Mouse (Mus musculus) bone marrow macrophage, adult 2 months (primary cell): ENCODE results near the gene Nipal1. TPM values are rescaled to one million over a fixed set of nuclear protein-coding genes. Genes with fewer than 3 reads are reported as not detected.
A peak's percentile ranks its signal among the peaks of the same experiment; 100 is the strongest.

Experiments used
- H3K27ac ChIP-seq: 2 replicates; pipeline ENCODE4 v1.5.1; 2012; ENCODE audit warnings: low read depth, low read length; ENCODE audit not compliant: insufficient read depth
- H3K4me1 ChIP-seq: 2 replicates; pipeline ENCODE4 v1.6.1; 2012; ENCODE audit warnings: low read length; ENCODE audit not compliant: control insufficient read depth, insufficient read depth
- H3K4me3 ChIP-seq: 2 replicates; pipeline ENCODE4 v1.5.1; 2012; ENCODE audit warnings: mild to moderate bottlenecking, low read length, moderate library complexity; ENCODE audit not compliant: insufficient read depth
- CTCF ChIP-seq: IDR thresholded peaks from 2 replicates; pipeline ENCODE4 v1.5.1; 2012; ENCODE audit warnings: low read depth, mild to moderate bottlenecking, low read length, moderate library complexity
- POLR2A ChIP-seq: IDR thresholded peaks from 2 replicates; pipeline ENCODE4 v1.6.1; 2012; ENCODE audit warnings: mild to moderate bottlenecking, low read depth, low read length, borderline replicate concordance
- polyA plus RNA-seq: library from polyadenylated mRNA; stranded (reverse); fragments of >200 nt; gene quantifications from 2 replicates; pipeline ENCODE4 v1.2.4, GENCODE M21; 2012; ENCODE audit not compliant: missing spikeins, insufficient read depth, insufficient read length

Nipal1 gene
- polyA plus RNA-seq, 1 experiment = not detected

DNA sequence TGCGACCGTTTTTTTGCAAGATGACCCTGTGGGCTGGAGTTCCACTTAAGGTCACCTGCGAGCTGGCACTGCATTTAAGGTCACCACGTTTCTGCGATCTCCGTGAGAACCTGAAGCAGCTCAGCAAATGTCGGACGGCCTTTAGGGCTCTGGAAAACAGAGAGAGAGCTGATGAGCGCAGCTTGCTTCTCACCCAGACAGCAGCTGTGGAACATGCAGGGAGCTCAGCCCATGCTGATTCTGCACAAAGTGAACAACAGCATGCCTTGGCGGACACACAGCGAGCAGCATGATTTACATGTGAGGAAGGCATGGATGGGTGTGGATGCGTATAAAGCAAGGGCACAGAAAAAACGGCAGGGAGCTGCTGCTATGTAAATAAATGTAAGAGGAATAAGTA is 48.9 kb downstream of the Nipal1 start:
- Histone ChIP-seq H3K27ac (no peak overlapping the region), H3K4me1 (no peaks in the 10 kb centered on the region), H3K4me3 (no peak overlapping the region)
- TF ChIP-seq CTCF (no peak), POLR2A (no peak)

GRCm38 (mm10) chr5:72698343-72698742 is 50.7 kb downstream of the Nipal1 start:
- Histone ChIP-seq H3K4me3 (no peak overlapping the region), H3K4me1 (no peaks in the 10 kb centered on the region), H3K27ac (no peak overlapping the region)
- TF ChIP-seq POLR2A (no peak), CTCF (no peak)

DNA sequence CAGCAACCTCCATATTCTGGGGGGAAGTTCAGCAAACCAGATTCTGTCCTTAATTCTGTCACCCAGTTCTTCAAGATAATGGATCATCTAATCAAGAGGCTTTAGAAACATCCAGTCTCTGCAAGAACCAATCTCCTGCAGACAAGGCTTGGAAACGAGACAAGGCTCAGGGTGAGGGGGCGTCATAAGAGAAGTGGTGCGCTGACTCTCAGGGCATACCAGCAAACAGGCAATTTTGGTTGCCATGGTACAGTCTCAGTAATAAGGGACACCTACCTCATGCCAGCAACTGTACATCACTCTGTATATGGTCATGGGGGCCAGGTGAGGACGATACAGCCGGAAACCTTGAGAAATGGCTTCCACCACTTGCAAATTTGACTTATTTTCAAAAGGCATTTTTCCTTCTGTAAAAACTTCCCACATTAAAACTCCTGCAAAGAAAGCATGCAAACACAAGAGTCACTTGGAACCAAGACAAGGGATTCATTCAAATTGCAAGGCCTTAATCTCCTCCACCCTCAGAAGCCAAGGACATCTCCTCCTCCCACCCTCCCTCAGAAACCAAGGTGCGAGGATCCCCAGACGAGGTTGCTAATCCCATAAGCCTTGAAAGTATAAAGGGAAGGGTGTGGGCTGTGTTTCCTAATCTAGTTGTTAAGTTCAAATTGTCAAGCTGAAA is 51.4 kb downstream of the Nipal1 start:
- Histone ChIP-seq H3K27ac (no peak overlapping the region), H3K4me1 (no peaks in the 10 kb centered on the region), H3K4me3 (no peak overlapping the region)
- TF ChIP-seq CTCF (no peak), POLR2A (no peak)

- Histone ChIP-seq H3K4me3 (no peak overlapping the region), H3K4me1 (no peaks in the 10 kb centered on the region)
Observed at GRCm38 (mm10) chr5:72699500-72699818, 51.9 kb downstream of the Nipal1 start.

GRCm38 (mm10) chr5:72702202-72702601 is 54.6 kb downstream of the Nipal1 start:
- TF ChIP-seq CTCF (no peak), POLR2A (no peak)

More at GRCm38 (mm10) chr5:72699500-72699818, 51.9 kb downstream of the Nipal1 start:
- H3K27ac ChIP-seq = no peak overlapping the region
- TF ChIP-seq CTCF (no peak), POLR2A (no peak)

GRCm38 (mm10) chr5:72706095-72706494 is 58.5 kb downstream of the Nipal1 start:
- no peaks in the 10 kb centered on the region for H3K4me1 ChIP-seq
- H3K27ac ChIP-seq = no peak overlapping the region
- no peak overlapping the region for H3K4me3 ChIP-seq
- TF ChIP-seq POLR2A = no peak
- no peak for TF ChIP-seq CTCF

More at GRCm38 (mm10) chr5:72702202-72702601, 54.6 kb downstream of the Nipal1 start:
- Histone ChIP-seq H3K4me1 (no peaks in the 10 kb centered on the region), H3K4me3 (no peak overlapping the region), H3K27ac (no peak overlapping the region)

- Histone ChIP-seq H3K4me1 (no peaks in the 10 kb centered on the region), H3K27ac (no peak overlapping the region), H3K4me3 (no peak overlapping the region)
- no peak for TF ChIP-seq POLR2A
Observed at GRCm38 (mm10) chr5:72706722-72707121, 59.1 kb downstream of the Nipal1 start.

GRCm38 (mm10) chr5:72709451-72709850 is 61.9 kb downstream of the Nipal1 start:
- Histone ChIP-seq H3K4me3 (no peak overlapping the region), H3K27ac (no peak overlapping the region), H3K4me1 (no peaks in the 10 kb centered on the region)
- TF ChIP-seq CTCF (no peak), POLR2A (no peak)

GRCm38 (mm10) chr5:72709976-72710375 is 62.4 kb downstream of the Nipal1 start:
- H3K4me1 ChIP-seq = no peaks in the 10 kb centered on the region
- TF ChIP-seq CTCF = no peak
- TF ChIP-seq POLR2A = no peak
- no peak overlapping the region for H3K27ac ChIP-seq
- no peak overlapping the region for H3K4me3 ChIP-seq

DNA sequence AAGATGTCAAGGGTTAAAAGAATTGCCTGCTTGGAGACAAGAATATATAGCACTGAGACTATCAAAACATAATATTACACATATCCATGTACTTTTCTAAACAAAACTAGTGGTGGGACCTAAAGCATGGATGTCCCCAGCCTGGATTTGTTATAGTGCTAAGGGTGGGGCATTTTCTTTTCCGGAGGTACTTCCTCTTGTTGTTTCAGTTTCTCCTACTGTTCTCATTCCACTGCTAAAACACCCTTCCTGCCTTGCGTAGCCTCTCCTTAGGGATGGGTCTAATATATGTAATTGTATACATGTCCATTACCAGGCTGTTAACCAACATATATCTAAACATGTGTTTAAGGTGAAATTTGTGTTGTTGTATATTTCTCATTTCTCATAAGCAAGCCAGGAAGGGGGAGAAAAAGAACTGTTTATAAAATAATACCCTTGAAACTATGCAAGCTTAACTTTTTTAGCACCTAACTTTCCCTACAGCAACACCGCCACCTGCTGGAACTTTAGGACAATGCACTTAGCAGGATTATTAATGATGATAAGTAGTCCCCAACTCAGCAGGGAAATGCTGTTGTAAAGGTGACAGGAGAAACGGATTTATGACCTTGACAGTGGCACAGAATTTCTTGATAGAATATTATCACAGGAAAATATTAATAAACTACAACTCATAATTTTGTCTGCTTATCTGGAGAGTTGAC is 63.1 kb downstream of the Nipal1 start:
- TF ChIP-seq CTCF = no peak
- no peak for TF ChIP-seq POLR2A
- no peaks in the 10 kb centered on the region for H3K4me1 ChIP-seq
- no peak overlapping the region for H3K27ac ChIP-seq
- H3K4me3 ChIP-seq = no peak overlapping the region

DNA sequence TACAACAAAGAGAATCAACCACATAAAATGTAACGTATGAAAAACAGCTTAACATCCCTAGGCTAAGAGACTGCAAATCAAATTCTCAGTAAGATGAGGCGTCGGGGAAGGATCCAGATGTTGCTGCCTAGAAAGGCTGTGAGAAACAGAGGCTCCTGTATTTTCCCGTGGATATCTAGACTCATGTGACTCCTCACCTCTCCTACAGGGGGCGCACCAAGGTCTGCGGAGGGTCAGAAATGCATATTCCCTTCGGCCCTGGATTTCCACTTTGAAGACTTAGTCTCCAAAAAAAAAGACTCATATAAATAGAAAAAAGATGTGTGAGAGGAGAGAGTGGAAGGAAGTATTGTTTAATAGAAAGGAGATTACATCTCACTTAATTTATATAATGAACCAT is 73.0 kb downstream of the Nipal1 start:
- Histone ChIP-seq H3K27ac (no peak overlapping the region), H3K4me1 (peaks cover 25% of the 10 kb centered on the region), H3K4me3 (no peak overlapping the region)
- TF ChIP-seq POLR2A (no peak), CTCF (0 out of 2 replicates have a peak, but pooled peaks have one; percentile 20)

Other genes with a start within 250 kb of the Nipal1 start
- not detected in 2 replicates for gene Corin, start 143.3 kb upstream of the Nipal1 start, polyA plus RNA-seq
- 99.5 and 102 TPM in 2 replicates for gene Nfxl1, start 88.1 kb upstream of the Nipal1 start, polyA plus RNA-seq
- gene Zar1, start 66.5 kb upstream of the Nipal1 start, polyA plus RNA-seq = not detected in 2 replicates
- gene Gm5868, start 60.2 kb upstream of the Nipal1 start, polyA plus RNA-seq = not detected in 2 replicates
- not detected in 2 replicates for gene Cnga1, start 3.5 kb upstream of the Nipal1 start, polyA plus RNA-seq
- 0.24 and 0.25 TPM in 2 replicates for gene Txk, start 105.0 kb downstream of the Nipal1 start, polyA plus RNA-seq
- gene Tec, start 220.7 kb downstream of the Nipal1 start, polyA plus RNA-seq = 68.4 and 71.7 TPM in 2 replicates